Comparison of ENCODE assay signal across 8 mouse cellular contexts in the genomic region with DNA sequence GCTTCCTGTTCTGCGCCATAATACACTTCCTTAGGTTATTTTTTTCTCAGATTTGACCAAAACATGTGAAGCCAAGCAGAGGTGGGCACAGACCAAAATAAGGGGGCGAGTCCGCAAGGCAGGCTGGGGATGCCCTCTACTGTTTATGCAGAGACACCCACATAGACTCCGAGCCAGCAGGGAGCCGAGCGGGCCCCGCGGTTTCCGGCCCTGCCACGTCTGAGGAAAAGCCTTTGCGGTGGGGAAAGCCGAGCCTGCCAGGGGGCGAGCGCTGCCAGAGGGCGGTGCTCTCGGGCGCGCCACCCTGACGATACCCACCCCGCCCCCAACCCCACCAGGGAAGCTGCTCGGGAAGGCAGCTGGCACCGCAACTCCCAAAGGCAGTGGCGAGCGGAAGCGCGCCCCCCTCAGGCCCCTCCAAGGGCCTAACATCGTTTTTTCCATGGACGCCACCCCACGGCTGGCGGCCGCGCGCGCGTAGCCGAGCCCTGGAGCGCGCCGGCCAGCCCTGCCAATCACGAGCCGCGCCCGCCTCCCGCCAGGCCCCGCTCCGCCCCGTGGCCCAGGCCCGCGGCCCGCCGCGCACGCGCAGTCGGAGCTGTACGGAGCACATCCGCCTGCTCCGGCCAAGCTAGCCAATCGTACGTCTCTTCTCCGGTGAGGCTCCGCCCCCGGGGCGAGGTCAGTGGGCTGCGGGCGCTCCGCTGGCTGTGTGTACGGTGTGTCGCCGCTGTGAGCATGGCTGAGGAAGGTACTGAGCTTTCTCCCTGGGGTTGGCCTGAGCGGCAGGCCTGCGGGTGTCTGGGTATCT. TPM values are rescaled to one million over a fixed set of nuclear protein-coding genes. Genes with fewer than 3 reads are reported as not detected.
DNase-seq lines count a peak whose midpoint lies in the region; ATAC-seq and TF ChIP-seq lines count a peak whose summit lies in the region.

Gene Sfr1, plus strand, starts transcription at position 612 of the 811 bp plus-strand sequence.

- 1% methylated on average over 65 of the region's 72 CpGs for WGBS in cerebellum, adult 2 months
- under 1% methylated on average over 63 of the region's 72 CpGs for WGBS in forebrain, postnatal 0 days
- WGBS in lung, embryonic 15.5 days: under 1% methylated on average over 69 of the region's 72 CpGs

- TF ChIP-seq CTCF in MEL (IDR thresholded peaks at IDR 0.05 in 2 of 3, conservative IDR thresholded peaks at IDR 0.05 in 1 of 3; ENCODE audit: control insufficient read depth in 1 of 3, insufficient read depth in 1 of 3, low read depth in 2 of 3, low read length in 3 of 3, poor library complexity in 1 of 3, severe bottlenecking in 1 of 3): peak in 2 of 3 experiments; percentile 70 to 82; a peak in 5 of 6 replicates
- TF ChIP-seq CTCF in cerebellum, adult 2 months (IDR thresholded peaks at IDR 0.05; ENCODE audit: borderline replicate concordance, insufficient read depth, low read depth, low read length): peak; percentile 22; the same call in 1 of the 2 replicates
- peak; percentile 56 for TF ChIP-seq CTCF in forebrain, postnatal 0 days (IDR thresholded peaks at IDR 0.05; ENCODE audit: low read depth)

- H3K9me3 ChIP-seq in MEL (replicated peaks; ENCODE audit: insufficient read depth, low read length): no peaks in the 10 kb centered on the region
- H3K9me3 ChIP-seq in forebrain, postnatal 0 days (ENCODE audit: low read length): no peaks in the 10 kb centered on the region
- no peaks in the 10 kb centered on the region for H3K9me3 ChIP-seq in lung, embryonic 15.5 days

- peaks cover 3% of the 10 kb centered on the region for H3K79me2 ChIP-seq in MEL (ENCODE audit: control insufficient read depth, insufficient read depth, low read length, poor library complexity)

- H3K4me1 ChIP-seq in MEL (ENCODE audit: control insufficient read depth in 1 of 2, insufficient read depth in 2 of 2, low read length in 2 of 2): peaks cover 2 to 3% of the 10 kb centered on the region in 2 experiments; a peak in 2 of 4 replicates
- H3K4me1 ChIP-seq in cerebellum, adult 2 months (ENCODE audit: control insufficient read depth, insufficient read depth, low read length): no peaks in the 10 kb centered on the region
- H3K4me1 ChIP-seq in forebrain, postnatal 0 days (ENCODE audit: insufficient read depth): peaks cover 1% of the 10 kb centered on the region; the same call in 1 of the 2 replicates
- H3K4me1 ChIP-seq in lung, embryonic 15.5 days: peaks cover 11% of the 10 kb centered on the region; the same call in 1 of the 2 replicates

- peak; percentile 98 for DNase-seq in MEL (ENCODE audit: low read depth, low spot score)
- DNase-seq in cerebellum, adult 2 months: peak; percentile 99 to 100
- DNase-seq in forebrain, postnatal 0 days: peak; percentile 99
- DNase-seq in heart, postnatal 4 days: peak; percentile 100
- peak; percentile 98 to 99 for DNase-seq in layer of hippocampus, adult 8-10 months (ENCODE audit: low spot score in 2 of 2)
- DNase-seq in ovary, adult 18-20 months (ENCODE audit: low spot score): peak; percentile 99
- DNase-seq in thymus, postnatal 0 days (ENCODE audit: low spot score): peak; percentile 99

- H3K27me3 ChIP-seq in MEL (ENCODE audit: control insufficient read depth in 1 of 2, insufficient read depth in 2 of 2, low read length in 2 of 2): no peaks in the 10 kb centered on the region
- H3K27me3 ChIP-seq in cerebellum, adult 2 months (ENCODE audit: control insufficient read depth, insufficient read depth, low read length): no peaks in the 10 kb centered on the region
- no peaks in the 10 kb centered on the region for H3K27me3 ChIP-seq in forebrain, postnatal 0 days (ENCODE audit: insufficient read depth, low read length)
- no peaks in the 10 kb centered on the region for H3K27me3 ChIP-seq in lung, embryonic 15.5 days

- peak within 1 kb of the TSS; percentile 87 for H3K27ac ChIP-seq in MEL (ENCODE audit: control insufficient read depth, low read depth, low read length)
- H3K27ac ChIP-seq in cerebellum, adult 2 months (ENCODE audit: insufficient read depth, low read length): peak within 1 kb of the TSS; percentile 81
- H3K27ac ChIP-seq in forebrain, postnatal 0 days (ENCODE audit: low read depth, low read length): peak within 1 kb of the TSS; percentile 96
- H3K27ac ChIP-seq in lung, embryonic 15.5 days: peak within 1 kb of the TSS; percentile 97

- H3K9ac ChIP-seq in MEL (ENCODE audit: control insufficient read depth, low read depth, low read length, poor library complexity, severe bottlenecking): peak within 1 kb of the TSS; percentile 88
- peak within 1 kb of the TSS; percentile 88 for H3K9ac ChIP-seq in forebrain, postnatal 0 days
- H3K9ac ChIP-seq in lung, embryonic 15.5 days: peak within 1 kb of the TSS; percentile 76

- TF ChIP-seq EP300 in MEL (IDR thresholded peaks at IDR 0.05; ENCODE audit: low read depth in 1 of 2, low read length in 2 of 2): no peak

- peak within 1 kb of the TSS; percentile 69 to 94 for H3K4me3 ChIP-seq in MEL (ENCODE audit: control insufficient read depth in 1 of 2, insufficient read depth in 1 of 2, low read depth in 2 of 2, low read length in 2 of 2)
- peak within 1 kb of the TSS; percentile 99 for H3K4me3 ChIP-seq in cerebellum, adult 2 months (replicated peaks; ENCODE audit: insufficient read depth, low read depth, low read length)
- H3K4me3 ChIP-seq in forebrain, postnatal 0 days (ENCODE audit: low read depth, low read length): peak within 1 kb of the TSS; percentile 73
- peak within 1 kb of the TSS; percentile 87 for H3K4me3 ChIP-seq in lung, embryonic 15.5 days

- H3K4me2 ChIP-seq in forebrain, postnatal 0 days (ENCODE audit: low read depth): peak within 1 kb of the TSS; percentile 79
- peak within 1 kb of the TSS; percentile 75 for H3K4me2 ChIP-seq in lung, embryonic 15.5 days

- TF ChIP-seq POLR2A in MEL (IDR thresholded peaks at IDR 0.05; ENCODE audit: control insufficient read depth in 1 of 2, insufficient read depth in 1 of 2, low read depth in 1 of 2, low read length in 2 of 2, poor library complexity in 1 of 2): peak; percentile 71 to 86
- TF ChIP-seq POLR2A in cerebellum, adult 2 months (IDR thresholded peaks at IDR 0.05; ENCODE audit: borderline replicate concordance, insufficient read depth, low read length): peak; percentile 92

- no peak for TF ChIP-seq RAD21 in MEL (IDR thresholded peaks at IDR 0.05; ENCODE audit: low read depth, low read length)

- H3K36me3 ChIP-seq in MEL (ENCODE audit: control insufficient read depth in 1 of 2, insufficient read depth in 2 of 2, low read length in 2 of 2): peaks cover 18 to 19% of the 10 kb centered on the region in 2 experiments
- H3K36me3 ChIP-seq in forebrain, postnatal 0 days (ENCODE audit: insufficient read depth): peaks cover 31% of the 10 kb centered on the region
- H3K36me3 ChIP-seq in lung, embryonic 15.5 days: peaks cover 34% of the 10 kb centered on the region

- ATAC-seq in forebrain, postnatal 0 days: peak; percentile 96
- peak; percentile 97 for ATAC-seq in lung, embryonic 15.5 days (ENCODE audit: borderline replicate concordance, extremely low read depth, low FRiP score, low TSS enrichment)

TF ChIP-seq in MEL, 35 proteins besides CTCF, POLR2A, EP300 and RAD21 (continues in another document):
- TF ChIP-seq ETS1 (IDR thresholded peaks at IDR 0.05; ENCODE audit: low read depth, low read length) (no peak), ZKSCAN1 (IDR thresholded peaks at IDR 0.05; ENCODE audit: low read depth, low read length) (no peak), MAFK (IDR thresholded peaks at IDR 0.05; ENCODE audit: borderline replicate concordance, low read depth, low read length) (no peak), BHLHE40 (IDR thresholded peaks at IDR 0.05; ENCODE audit: borderline replicate concordance, low read depth, low read length) (no peak), KAT2A (conservative IDR thresholded peaks at IDR 0.05; ENCODE audit: low read depth, low read length) (no peak; the same call in 1 of the 2 replicates), TAL1 (IDR thresholded peaks at IDR 0.05; ENCODE audit: low read length) (no peak), POLR2AphosphoS2 (IDR thresholded peaks at IDR 0.05; ENCODE audit: low read length) (peak; percentile 89; the same call in 1 of the 2 replicates), RCOR1 (IDR thresholded peaks at IDR 0.05; ENCODE audit: low read depth, low read length) (no peak; the same call in 1 of the 2 replicates), USF1 (IDR thresholded peaks at IDR 0.05; ENCODE audit: low read depth, low read length) (peak; percentile 39; the same call in 1 of the 2 replicates), MYC (IDR thresholded peaks at IDR 0.05; ENCODE audit: low read depth, low read length) (no peak), E2F4 (IDR thresholded peaks at IDR 0.05; ENCODE audit: borderline replicate concordance, low read depth, low read length) (no peak), USF2 (IDR thresholded peaks at IDR 0.05; ENCODE audit: borderline replicate concordance in 1 of 2, insufficient read depth in 1 of 2, low read depth in 1 of 2, low read length in 2 of 2) (no peak), CHD2 (IDR thresholded peaks at IDR 0.05; ENCODE audit: low read length) (no peak), ZNF384 (IDR thresholded peaks at IDR 0.05; ENCODE audit: low read depth, low read length) (no peak), MAX (IDR thresholded peaks at IDR 0.05; ENCODE audit: low read length) (no peak), MXI1 (IDR thresholded peaks at IDR 0.05; ENCODE audit: low read depth, low read length) (peak; percentile 48; the same call in 1 of the 2 replicates), NRF1 (IDR thresholded peaks at IDR 0.05; ENCODE audit: insufficient read depth, low read depth, low read length, poor library complexity, severe bottlenecking) (peak; percentile 84), SIN3A (IDR thresholded peaks at IDR 0.05; ENCODE audit: low read length) (peak; percentile 29; the same call in 1 of the 2 replicates), NELFE (IDR thresholded peaks at IDR 0.05; ENCODE audit: low read depth, low read length) (peak; percentile 98), UBTF (IDR thresholded peaks at IDR 0.05; ENCODE audit: borderline replicate concordance, insufficient read depth, low read depth, low read length) (no peak)

RNA-seq across cellular contexts. Expression of gene Sfr1, which starts in this region (rescaled TPM):
- 74.0 and 80.9 TPM in 2 replicates for total RNA-seq in MEL (2012; rRNA removed)
- polyA plus RNA-seq in MEL (2012; ENCODE audit: insufficient read depth in 1 of 2, insufficient read length in 2 of 2, low read depth in 1 of 2, low replicate concordance in 2 of 2, missing spikeins in 1 of 2): 10 to 100 TPM in 1 of 2 experiments, not detected in 1; 91.0 TPM
- polyA plus RNA-seq in cerebellum, adult 2 months (2012; rRNA removed): 81.6 and 84.8 TPM in 2 replicates
- total RNA-seq in forebrain, postnatal 0 days (2014; rRNA removed): 67.0 and 85.9 TPM in 2 replicates
- 211 and 215 TPM in 2 replicates for polyA plus RNA-seq in forebrain, postnatal 0 days (2015; fragmentation: Nextera tagmentation; extraction: Ambion mirVana)
- total RNA-seq in heart, postnatal 4 days (2021): 10 to 100 TPM; 73.1 to 77.1 TPM
- total RNA-seq in layer of hippocampus, adult 8-10 months (2022): 100 to 1,000 TPM in 1 of 4 experiments, 10 to 100 TPM in 3; 89.0 to 103 (median 98.2) TPM
- polyA plus RNA-seq in lung, embryonic 15.5 days (2015; fragmentation: Nextera tagmentation; extraction: Ambion mirVana): 230 and 232 TPM in 2 replicates
- 165 and 186 TPM in 2 replicates for polyA plus RNA-seq in thymus, postnatal 0 days (2015; fragmentation: Nextera tagmentation; extraction: Ambion mirVana)

Comparison
In these comparisons a context has a peak if more than half of its experiments do, and no peak if none do; other contexts are left out.
1. Peak in every context shown above with its lines: DNase-seq, ATAC-seq, H3K4me3 ChIP-seq and H3K27ac ChIP-seq.
2. CTCF ChIP-seq: peak in every context shown above with its lines; median percentile 76 in MEL; 56 in forebrain, postnatal 0 days; 22 in cerebellum, adult 2 months.